Comparison of ENCODE assay signal across 8 mouse cellular contexts in genomic region chr17:8802889-8803799, GRCm38 (mm10).
DNase-seq lines count a peak whose midpoint lies in the region; ATAC-seq and TF ChIP-seq lines count a peak whose summit lies in the region.

No protein-coding gene starts in this region.

- H3K9me3 ChIP-seq in heart, postnatal 0 days (replicated peaks; ENCODE audit: control insufficient read depth, low read length): no peaks in the 10 kb centered on the region
- no peaks in the 10 kb centered on the region for H3K9me3 ChIP-seq in hindbrain, embryonic 12.5 days (replicated peaks)
- no peaks in the 10 kb centered on the region for H3K9me3 ChIP-seq in midbrain, embryonic 14.5 days (ENCODE audit: control insufficient read depth, low read length)

- no peaks in the 10 kb centered on the region for H3K36me3 ChIP-seq in heart, postnatal 0 days (replicated peaks; ENCODE audit: control insufficient read depth, insufficient read depth, low read length)
- no peaks in the 10 kb centered on the region for H3K36me3 ChIP-seq in hindbrain, embryonic 12.5 days
- H3K36me3 ChIP-seq in midbrain, embryonic 14.5 days (ENCODE audit: control insufficient read depth, insufficient read depth, low read length): no peaks in the 10 kb centered on the region

- TF ChIP-seq EP300 in heart, postnatal 0 days (IDR thresholded peaks at IDR 0.05; ENCODE audit: low read depth): no peak

- H3K27ac ChIP-seq in heart, postnatal 0 days (ENCODE audit: low read depth): no peak overlapping the region
- H3K27ac ChIP-seq in hindbrain, embryonic 12.5 days: peak overlapping the region; percentile 94
- H3K27ac ChIP-seq in midbrain, embryonic 14.5 days (replicated peaks; ENCODE audit: low read depth, low read length): peak overlapping the region; percentile 91

- H3K4me3 ChIP-seq in heart, postnatal 0 days (ENCODE audit: low read depth, low read length): peak overlapping the region; percentile 66
- H3K4me3 ChIP-seq in hindbrain, embryonic 12.5 days: peak overlapping the region; percentile 76
- H3K4me3 ChIP-seq in midbrain, embryonic 14.5 days (replicated peaks; ENCODE audit: low read depth, low read length): peak overlapping the region; percentile 86

- peaks cover 12% of the 10 kb centered on the region for H3K4me1 ChIP-seq in heart, postnatal 0 days (ENCODE audit: control insufficient read depth, insufficient read depth)
- H3K4me1 ChIP-seq in hindbrain, embryonic 12.5 days: peaks cover 22% of the 10 kb centered on the region
- H3K4me1 ChIP-seq in midbrain, embryonic 14.5 days (ENCODE audit: control insufficient read depth, insufficient read depth, low read length): peaks cover 30% of the 10 kb centered on the region

- no peak for TF ChIP-seq CTCF in heart, postnatal 0 days (IDR thresholded peaks at IDR 0.05; ENCODE audit: low read depth)

- ATAC-seq in heart, postnatal 0 days (ENCODE audit: insufficient read depth, low read depth): no peak
- no peak for ATAC-seq in hindbrain, embryonic 12.5 days (ENCODE audit: low FRiP score)
- ATAC-seq in midbrain, embryonic 14.5 days (ENCODE audit: low FRiP score, low TSS enrichment): no peak; the same call in 1 of the 2 replicates

- H3K4me2 ChIP-seq in heart, postnatal 0 days (ENCODE audit: low read depth, low read length): peak overlapping the region; percentile 90
- H3K4me2 ChIP-seq in hindbrain, embryonic 12.5 days (replicated peaks): peak overlapping the region; percentile 88
- peak overlapping the region; percentile 85 for H3K4me2 ChIP-seq in midbrain, embryonic 14.5 days (ENCODE audit: low read length)

- DNase-seq in heart, postnatal 0 days (ENCODE audit: low spot score): no peak
- no peak for DNase-seq in heart, adult 8-10 months (ENCODE audit: low spot score)
- peak; percentile 42 for DNase-seq in cerebellum, adult 9-11 months
- peak; percentile 79 for DNase-seq in midbrain, embryonic 14.5 days
- DNase-seq in thymus, adult 18-20 months: no peak
- no peak for DNase-seq in frontal cortex, postnatal 14 days (ENCODE audit: low spot score in 2 of 2)
- no peak for DNase-seq in layer of hippocampus, adult 11-12 months (ENCODE audit: low spot score)

- 12% methylated on average over 27 of the region's 27 CpGs for WGBS in heart, postnatal 0 days
- WGBS in hindbrain, embryonic 12.5 days: 8% methylated on average over 27 of the region's 27 CpGs
- WGBS in midbrain, embryonic 14.5 days: 8% methylated on average over 27 of the region's 27 CpGs

- H3K27me3 ChIP-seq in heart, postnatal 0 days (ENCODE audit: control insufficient read depth, insufficient read depth, low read length): peaks cover 90% of the 10 kb centered on the region
- H3K27me3 ChIP-seq in hindbrain, embryonic 12.5 days: peaks cover 35% of the 10 kb centered on the region
- H3K27me3 ChIP-seq in midbrain, embryonic 14.5 days (ENCODE audit: control insufficient read depth, insufficient read depth, low read length): peaks cover 20% of the 10 kb centered on the region

- H3K9ac ChIP-seq in heart, postnatal 0 days (replicated peaks; ENCODE audit: low read depth, low read length): no peak overlapping the region
- peak overlapping the region; percentile 89 for H3K9ac ChIP-seq in hindbrain, embryonic 12.5 days
- peak overlapping the region; percentile 92 for H3K9ac ChIP-seq in midbrain, embryonic 14.5 days (replicated peaks; ENCODE audit: low read length)

Comparison
In these comparisons a context has a peak if more than half of its experiments do, and no peak if none do; other contexts are left out.
1. DNase-seq: peak in cerebellum, adult 9-11 months (single experiment) and midbrain, embryonic 14.5 days (single experiment); none in heart, postnatal 0 days (single experiment), heart, adult 8-10 months (single experiment), thymus, adult 18-20 months (0 of 2), frontal cortex, postnatal 14 days (0 of 2) and layer of hippocampus, adult 11-12 months (single experiment).
2. Peak in every context shown above with its lines, with median percentiles within 50 percentile points of each other: H3K4me2 ChIP-seq and H3K4me3 ChIP-seq.